Mouse (Mus musculus) MEL (cell line): ENCODE measurements around the gene Ppp2r1b. TPM values are rescaled to one million over a fixed set of nuclear protein-coding genes. Genes with fewer than 3 reads are reported as not detected.

Source experiments
- DNase-seq: peaks from one replicate; pipeline ENCODE4 v3.0.0; 2011; ENCODE audit warnings: low read depth, low spot score
- H3K27ac ChIP-seq: 2 replicates; pipeline ENCODE4 v1.5.1; 2012; ENCODE audit warnings: low read depth, mild to moderate bottlenecking, control low read depth, low read length, moderate library complexity; ENCODE audit not compliant: control insufficient read depth
- H3K27me3 ChIP-seq, 2 experiments: fragments of 150-350 bp in 1 of 2; sonication (generic) in 1 of 2; 2 replicates each; pipeline ENCODE4 v1.6.1; 2012; ENCODE audit warnings: low read length in 2 of 2, mild to moderate bottlenecking in 2 of 2, improper control_type of control experiment in 1 of 2, moderate library complexity in 1 of 2; ENCODE audit not compliant: insufficient read depth in 2 of 2, control insufficient read depth in 1 of 2
- H3K36me3 ChIP-seq, 2 experiments: 2 replicates each; pipeline ENCODE4 v1.6.1; 2012 to 2014; ENCODE audit warnings: low read length in 2 of 2, improper control_type of control experiment in 1 of 2, inconsistent platforms in 1 of 2, mild to moderate bottlenecking in 1 of 2; ENCODE audit not compliant: insufficient read depth in 2 of 2, control insufficient read depth in 1 of 2
- H3K4me1 ChIP-seq, 2 experiments: fragments of 150-350 bp in 1 of 2; sonication (generic) in 1 of 2; 2 replicates each; pipeline ENCODE4 v1.6.1; 2012; ENCODE audit warnings: low read length in 2 of 2, improper control_type of control experiment in 1 of 2, mild to moderate bottlenecking in 1 of 2; ENCODE audit not compliant: insufficient read depth in 2 of 2, control insufficient read depth in 1 of 2
- H3K4me3 ChIP-seq, 2 experiments: fragments of 150-350 bp in 1 of 2; sonication (generic) in 1 of 2; 2 replicates each; pipeline ENCODE4 v1.5.1; 2012; ENCODE audit warnings: low read depth in 2 of 2, low read length in 2 of 2, mild to moderate bottlenecking in 2 of 2, moderate library complexity in 2 of 2, control low read depth in 1 of 2, improper control_type of control experiment in 1 of 2; ENCODE audit not compliant: control insufficient read depth in 1 of 2, insufficient read depth in 1 of 2
- H3K79me2 ChIP-seq: 2 replicates; pipeline ENCODE4 v1.6.1; 2012; ENCODE audit warnings: mild to moderate bottlenecking, low read length, moderate library complexity; ENCODE audit not compliant: control insufficient read depth, poor library complexity, insufficient read depth
- H3K9ac ChIP-seq: 2 replicates; pipeline ENCODE4 v1.6.1; 2012; ENCODE audit warnings: low read depth, mild to moderate bottlenecking, control low read depth, low read length, moderate library complexity; ENCODE audit not compliant: control insufficient read depth, poor library complexity, severe bottlenecking
- H3K9me3 ChIP-seq: fragments of 150-350 bp; sonication (generic); replicated peaks from 2 replicates; pipeline ENCODE4 v1.6.1; 2012; ENCODE audit warnings: mild to moderate bottlenecking, low read length, improper control_type of control experiment, moderate library complexity; ENCODE audit not compliant: insufficient read depth
- BHLHE40 ChIP-seq: IDR thresholded peaks from 2 replicates; pipeline ENCODE4 v1.6.1; 2012; ENCODE audit warnings: low read depth, mild to moderate bottlenecking, inconsistent platforms, low read length, improper control_type of control experiment, borderline replicate concordance
- CHD1 ChIP-seq: IDR thresholded peaks from 2 replicates; pipeline ENCODE4 v1.6.1; 2012; ENCODE audit warnings: low read depth, mild to moderate bottlenecking, inconsistent platforms, low read length, improper control_type of control experiment
- CHD2 ChIP-seq: IDR thresholded peaks from 2 replicates; pipeline ENCODE4 v1.6.1; 2011; ENCODE audit warnings: low read length, improper control_type of control experiment
- E2F4 ChIP-seq: IDR thresholded peaks from 2 replicates; pipeline ENCODE4 v1.6.1; 2011; ENCODE audit warnings: low read depth, low read length, improper control_type of control experiment, borderline replicate concordance
- EP300 ChIP-seq, 2 experiments: IDR thresholded peaks; 2 replicates each; pipeline ENCODE4 v1.6.1; 2011; ENCODE audit warnings: improper control_type of control experiment in 2 of 2, low read length in 2 of 2, low read depth in 1 of 2, mild to moderate bottlenecking in 1 of 2
- ETS1 ChIP-seq: IDR thresholded peaks from 2 replicates; pipeline ENCODE4 v1.6.1; 2012; ENCODE audit warnings: low read depth, mild to moderate bottlenecking, inconsistent platforms, low read length, improper control_type of control experiment, moderate library complexity
- KAT2A ChIP-seq: conservative IDR thresholded peaks from 2 replicates; pipeline ENCODE4 v1.6.1; 2012; ENCODE audit warnings: low read depth, low read length, improper control_type of control experiment, inconsistent platforms
- MAFK ChIP-seq: IDR thresholded peaks from 2 replicates; pipeline ENCODE4 v1.6.1; 2011; ENCODE audit warnings: low read depth, mild to moderate bottlenecking, low read length, improper control_type of control experiment, borderline replicate concordance
- MAX ChIP-seq: IDR thresholded peaks from 2 replicates; pipeline ENCODE4 v1.6.1; 2011; ENCODE audit warnings: low read length, improper control_type of control experiment
- MAZ ChIP-seq: IDR thresholded peaks from 2 replicates; pipeline ENCODE4 v1.6.1; 2012; ENCODE audit warnings: low read depth, mild to moderate bottlenecking, inconsistent platforms, low read length, improper control_type of control experiment
- MXI1 ChIP-seq: IDR thresholded peaks from 2 replicates; pipeline ENCODE4 v1.6.1; 2011; ENCODE audit warnings: mild to moderate bottlenecking, low read depth, low read length, improper control_type of control experiment
- MYB ChIP-seq: IDR thresholded peaks from 2 replicates; pipeline ENCODE4 v1.6.1; 2011; ENCODE audit warnings: mild to moderate bottlenecking, low read depth, low read length, improper control_type of control experiment
- MYC ChIP-seq: IDR thresholded peaks from 2 replicates; pipeline ENCODE4 v1.6.1; 2011; ENCODE audit warnings: low read depth, mild to moderate bottlenecking, low read length, improper control_type of control experiment, moderate library complexity
- NELFE ChIP-seq: IDR thresholded peaks from 2 replicates; pipeline ENCODE4 v1.6.1; 2011; ENCODE audit warnings: low read depth, low read length, improper control_type of control experiment
- POLR2A ChIP-seq, 2 experiments: IDR thresholded peaks; 2 replicates each; pipeline ENCODE4 v1.6.1; 2011 to 2012; ENCODE audit warnings: low read length in 2 of 2, mild to moderate bottlenecking in 2 of 2, control low read depth in 1 of 2, improper control_type of control experiment in 1 of 2, low read depth in 1 of 2, moderate library complexity in 1 of 2; ENCODE audit not compliant: control insufficient read depth in 1 of 2, insufficient read depth in 1 of 2, poor library complexity in 1 of 2
- POLR2AphosphoS2 ChIP-seq: IDR thresholded peaks from 2 replicates; pipeline ENCODE4 v1.6.1; 2011; ENCODE audit warnings: low read length, improper control_type of control experiment
- POLR2AphosphoS5 ChIP-seq: IDR thresholded peaks from 2 replicates; pipeline ENCODE4 v1.6.1; 2012; ENCODE audit warnings: low read depth, borderline replicate concordance, mild to moderate bottlenecking, inconsistent platforms, low read length, moderate library complexity, mixed read lengths
- RAD21 ChIP-seq: IDR thresholded peaks from 2 replicates; pipeline ENCODE4 v1.6.1; 2011; ENCODE audit warnings: mild to moderate bottlenecking, low read depth, low read length, improper control_type of control experiment
- RCOR1 ChIP-seq: IDR thresholded peaks from 2 replicates; pipeline ENCODE4 v1.6.1; 2012; ENCODE audit warnings: low read depth, mild to moderate bottlenecking, inconsistent platforms, low read length, improper control_type of control experiment
- SIN3A ChIP-seq: IDR thresholded peaks from 2 replicates; pipeline ENCODE4 v1.6.1; 2012; ENCODE audit warnings: low read length, improper control_type of control experiment, inconsistent platforms
- SMC3 ChIP-seq: IDR thresholded peaks from 2 replicates; pipeline ENCODE4 v1.6.1; 2011; ENCODE audit warnings: low read depth, low read length, improper control_type of control experiment
- TAL1 ChIP-seq: IDR thresholded peaks from 2 replicates; pipeline ENCODE4 v1.6.1; 2012; ENCODE audit warnings: mild to moderate bottlenecking, inconsistent platforms, low read length, moderate library complexity, mixed read lengths
- TBP ChIP-seq: IDR thresholded peaks from 2 replicates; pipeline ENCODE4 v1.8.0; 2011; ENCODE audit warnings: low read depth, low read length, improper control_type of control experiment
- USF1 ChIP-seq: IDR thresholded peaks from 2 replicates; pipeline ENCODE4 v1.6.1; 2014; ENCODE audit warnings: low read depth, mild to moderate bottlenecking, inconsistent platforms, low read length, improper control_type of control experiment, moderate library complexity
- USF2 ChIP-seq, 2 experiments: IDR thresholded peaks; 2 replicates each; pipeline ENCODE4 v1.6.1; 2011 to 2012; ENCODE audit warnings: improper control_type of control experiment in 2 of 2, low read length in 2 of 2, borderline replicate concordance in 1 of 2, inconsistent platforms in 1 of 2, low read depth in 1 of 2, mild to moderate bottlenecking in 1 of 2; ENCODE audit not compliant: insufficient read depth in 1 of 2
- ZMIZ1 ChIP-seq: IDR thresholded peaks from 2 replicates; pipeline ENCODE4 v1.6.1; 2012; ENCODE audit warnings: low read depth, mild to moderate bottlenecking, inconsistent platforms, low read length, improper control_type of control experiment, moderate library complexity
- ZNF384 ChIP-seq: IDR thresholded peaks from 2 replicates; pipeline ENCODE4 v1.6.1; 2012; ENCODE audit warnings: low read depth, mild to moderate bottlenecking, inconsistent platforms, low read length, improper control_type of control experiment
- polyA plus RNA-seq, 2 experiments: library from polyadenylated mRNA; stranded (reverse) in 1 of 2; unstranded in 1 of 2; fragments of >175 nt in 1 of 2; fragments of >200 nt in 1 of 2; gene quantifications; 2 replicates each; pipeline versions ENCODE4 v1.2.1 to v1.2.4; 2012; ENCODE audit warnings: low replicate concordance in 2 of 2, low read depth in 1 of 2; ENCODE audit not compliant: insufficient read length in 2 of 2, insufficient read depth in 1 of 2, missing spikeins in 1 of 2
- total RNA-seq: library from RNA; depleted of rRNA; stranded (reverse); fragments of 300-350 nt; gene quantifications from 2 replicates; pipeline ENCODE4 v1.2.3, GENCODE M21; 2012

The Ppp2r1b gene
- total and polyA plus RNA-seq, 3 experiments, result 67.6 to 101 TPM; not detected in 1

DNA sequence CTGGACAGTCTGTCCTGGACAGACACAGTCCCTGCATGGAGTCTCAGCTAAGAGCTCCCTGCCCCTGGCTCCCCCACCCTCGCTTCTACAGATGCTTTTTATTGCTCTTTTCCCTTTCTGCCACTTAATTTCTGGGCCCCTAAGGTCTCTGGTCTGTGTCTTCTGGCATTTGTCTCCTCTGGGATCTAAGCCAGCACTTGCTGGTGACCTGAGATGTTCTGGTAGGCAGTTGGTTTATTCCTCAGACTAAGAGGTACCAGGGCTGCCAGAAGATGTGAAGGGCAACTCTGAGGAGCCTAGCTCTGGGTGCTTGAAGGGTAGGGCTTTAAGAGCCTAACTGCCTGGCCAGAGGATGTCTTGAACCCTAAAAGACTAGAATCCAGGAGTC, 40.5 kb downstream of the Ppp2r1b start:
- no peak for DNase-seq
- H3K79me2 ChIP-seq, result no peaks in the 10 kb centered on the region
- H3K9ac ChIP-seq, result no peak overlapping the region
- H3K4me1 ChIP-seq, result no peaks in the 10 kb centered on the region
- H3K4me3 ChIP-seq, result no peak overlapping the region
- H3K27me3 ChIP-seq, result no peaks in the 10 kb centered on the region
- H3K36me3 ChIP-seq, result peaks cover 0 to 2% of the 10 kb centered on the region in 2 experiments; a peak in 1 of 4 replicates
- H3K9me3 ChIP-seq, result no peaks in the 10 kb centered on the region
- no peak overlapping the region for H3K27ac ChIP-seq
- TF ChIP-seq MYC (no peak), NELFE (no peak), CHD1 (no peak), ETS1 (no peak), MAX (no peak), MAZ (no peak), USF1 (no peak), MAFK (no peak), POLR2AphosphoS5 (no peak), ZMIZ1 (no peak), RAD21 (no peak), SMC3 (no peak), CHD2 (no peak)

DNA sequence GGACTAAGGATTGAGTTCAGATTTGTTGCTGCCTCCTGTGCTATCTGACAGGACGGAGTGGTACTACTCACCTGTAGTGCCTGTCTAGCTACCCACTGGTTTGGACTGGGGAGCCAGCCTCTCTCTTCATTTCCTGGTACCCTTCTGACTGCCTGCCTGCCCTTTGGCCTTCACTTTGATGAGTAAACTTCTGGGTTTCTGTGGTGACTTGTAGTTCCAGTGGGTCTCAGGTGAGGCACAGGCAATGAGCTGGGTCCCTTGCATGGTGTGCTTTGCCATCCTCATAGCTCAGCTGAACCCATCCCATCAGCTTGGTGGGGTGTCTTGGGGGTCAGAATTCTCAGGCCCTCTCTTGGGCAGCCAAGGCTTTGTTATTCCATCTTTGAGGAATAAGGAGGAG, 41.8 kb downstream of the Ppp2r1b start:
- DNase-seq, result no peak
- TF ChIP-seq SIN3A (no peak), MXI1 (no peak), TBP (no peak), POLR2AphosphoS2 (no peak), E2F4 (no peak), NELFE (no peak), RCOR1 (no peak), ZNF384 (no peak), BHLHE40 (no peak), USF2 (IDR thresholded peaks at IDR 0.05; ENCODE audit: borderline replicate concordance in 1 of 2, insufficient read depth in 1 of 2, low read depth in 1 of 2, low read length in 2 of 2) (no peak), POLR2AphosphoS5 (no peak), MYC (no peak), EP300 (IDR thresholded peaks at IDR 0.05; ENCODE audit: low read depth in 1 of 2, low read length in 2 of 2) (no peak), MYB (no peak), KAT2A (no peak), POLR2A (IDR thresholded peaks at IDR 0.05; ENCODE audit: control insufficient read depth in 1 of 2, insufficient read depth in 1 of 2, low read depth in 1 of 2, low read length in 2 of 2, poor library complexity in 1 of 2) (no peak; a peak in 1 of 4 replicates), TAL1 (no peak)
- H3K4me3 ChIP-seq, result no peak overlapping the region
- no peaks in the 10 kb centered on the region for H3K4me1 ChIP-seq
- no peak overlapping the region for H3K27ac ChIP-seq
- no peaks in the 10 kb centered on the region for H3K27me3 ChIP-seq
- no peaks in the 10 kb centered on the region for H3K9me3 ChIP-seq
- H3K79me2 ChIP-seq, result no peaks in the 10 kb centered on the region
- H3K9ac ChIP-seq, result no peak overlapping the region
- peaks cover 0 to 3% of the 10 kb centered on the region in 2 experiments; a peak in 2 of 4 replicates for H3K36me3 ChIP-seq
